Mouse (Mus musculus): ENCODE measurements at regions not wholly inside any gene's neighbourhood (a gene's known extent, or its start where the extent isn't known, plus 50 kb on each side); places are given as distances from the start of the nearest gene placed in this dataset.

DNA sequence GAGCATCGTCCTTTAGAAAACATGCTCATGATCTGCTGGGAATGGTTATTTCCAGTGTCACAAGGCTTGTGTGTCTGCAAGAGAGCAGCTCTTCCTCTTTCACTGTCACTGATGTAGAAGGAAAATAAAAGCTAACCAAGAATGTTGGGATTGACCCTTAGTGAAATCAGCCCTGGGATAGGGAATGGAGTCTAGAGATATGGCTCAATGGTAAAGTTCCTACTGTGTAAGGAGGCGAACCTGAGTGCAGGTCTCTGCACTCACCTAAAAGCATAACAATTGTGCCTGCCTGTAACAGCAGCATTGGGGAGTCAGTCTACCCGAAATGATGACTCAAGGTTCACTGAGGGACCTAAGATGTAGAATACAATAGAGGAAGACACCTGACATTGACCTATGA is 138.1 kb downstream of the Glrx3 start:
- no peak for TF ChIP-seq MYOD1 (IDR thresholded peaks at IDR 0.05; ENCODE audit: control insufficient read depth, insufficient read length, low read depth)
- no peak for TF ChIP-seq CTCF (IDR thresholded peaks at IDR 0.05; ENCODE audit: control insufficient read depth, insufficient read depth, insufficient read length)
- no peak for TF ChIP-seq FOSL1 (IDR thresholded peaks at IDR 0.05; ENCODE audit: insufficient read depth, low read length, poor library complexity, severe bottlenecking)
- TF ChIP-seq USF1 (IDR thresholded peaks at IDR 0.05; ENCODE audit: low read depth), result no peak
- TF ChIP-seq MAX (IDR thresholded peaks at IDR 0.05), result no peak
- no peak for TF ChIP-seq CEBPB (IDR thresholded peaks at IDR 0.05; ENCODE audit: low read depth)
- TF ChIP-seq MYOG (IDR thresholded peaks at IDR 0.05; ENCODE audit: control insufficient read depth, extremely low read depth, insufficient read length), result no peak

Data from C2C12 (cell line).